Mouse (Mus musculus): ENCODE data around the gene Gtf3c1. TPM values are rescaled to one million over a fixed set of nuclear protein-coding genes. Genes with fewer than 3 reads are reported as not detected.

Gtf3c1 gene
- polyA plus RNA-seq, 1 experiment from 2014 or later: 24.0 TPM

DNA sequence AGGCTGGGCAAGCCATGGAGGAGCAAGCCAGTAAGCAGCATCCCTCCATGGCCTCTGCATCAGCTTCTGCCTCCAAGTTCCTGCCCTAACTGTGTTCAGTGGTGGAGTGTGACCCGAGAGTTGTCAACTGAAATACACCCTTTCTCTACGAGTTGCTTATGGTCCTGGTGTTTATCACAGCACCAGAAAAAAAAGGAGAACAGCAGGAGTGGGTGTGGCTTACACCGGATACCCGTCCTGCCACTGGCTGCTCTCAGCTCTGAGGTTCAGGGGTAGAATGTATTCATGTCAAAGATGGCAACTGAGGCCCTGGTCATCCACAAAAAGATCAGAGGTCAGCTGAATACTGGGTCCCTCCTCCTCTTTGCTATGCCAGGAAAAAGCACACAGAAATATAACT lies 87.5 kb downstream of the Gtf3c1 start:
- H3K27ac ChIP-seq (ENCODE audit: low read length): no peak overlapping the region
- ATAC-seq (ENCODE audit: insufficient read depth, low FRiP score): no peak
- no peaks in the 10 kb centered on the region for H3K9me3 ChIP-seq (replicated peaks; ENCODE audit: control insufficient read depth, low read length)
- H3K4me2 ChIP-seq (ENCODE audit: low read depth, low read length): no peak overlapping the region
- H3K4me3 ChIP-seq (replicated peaks; ENCODE audit: low read length): no peak overlapping the region
- no peaks in the 10 kb centered on the region for H3K27me3 ChIP-seq (ENCODE audit: control insufficient read depth, insufficient read depth, low read length)
- H3K4me1 ChIP-seq (ENCODE audit: control insufficient read depth, insufficient read depth, low read length): no peaks in the 10 kb centered on the region
- no peaks in the 10 kb centered on the region for H3K36me3 ChIP-seq (ENCODE audit: control insufficient read depth, insufficient read depth, low read length)
- 65% methylated on average over 4 of the region's 4 CpGs for WGBS
- H3K9ac ChIP-seq (ENCODE audit: low read length): no peak overlapping the region

DNA sequence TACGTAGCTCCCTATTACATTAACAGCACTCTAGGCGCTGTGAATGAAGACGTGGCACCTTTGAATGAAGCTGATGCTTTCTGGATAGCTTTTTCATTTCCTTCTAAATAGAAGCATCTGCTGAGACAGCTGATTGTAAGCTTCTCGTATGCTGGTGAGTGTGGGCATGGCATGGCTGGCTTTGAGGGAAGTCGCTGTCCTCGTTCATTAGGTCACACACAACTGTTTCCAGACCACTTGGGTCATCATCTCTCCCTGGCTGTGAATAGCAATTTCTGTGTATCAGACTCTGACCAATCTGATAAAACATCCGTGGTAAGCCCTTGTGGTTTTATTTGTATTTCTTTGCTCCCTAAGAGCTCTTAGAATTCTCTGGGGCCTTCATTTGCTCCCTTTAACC lies 89.6 kb downstream of the Gtf3c1 start:
- ATAC-seq (ENCODE audit: insufficient read depth, low FRiP score): no peak
- no peak overlapping the region for H3K4me2 ChIP-seq (ENCODE audit: low read depth, low read length)
- H3K4me1 ChIP-seq (ENCODE audit: control insufficient read depth, insufficient read depth, low read length): no peaks in the 10 kb centered on the region
- no peaks in the 10 kb centered on the region for H3K9me3 ChIP-seq (replicated peaks; ENCODE audit: control insufficient read depth, low read length)
- no peak overlapping the region for H3K9ac ChIP-seq (ENCODE audit: low read length)
- H3K27ac ChIP-seq (ENCODE audit: low read length): no peak overlapping the region
- 78% methylated on average over 7 of the region's 7 CpGs for WGBS
- no peaks in the 10 kb centered on the region for H3K27me3 ChIP-seq (ENCODE audit: control insufficient read depth, insufficient read depth, low read length)
- no peaks in the 10 kb centered on the region for H3K36me3 ChIP-seq (ENCODE audit: control insufficient read depth, insufficient read depth, low read length)
- no peak overlapping the region for H3K4me3 ChIP-seq (replicated peaks; ENCODE audit: low read length)

DNA sequence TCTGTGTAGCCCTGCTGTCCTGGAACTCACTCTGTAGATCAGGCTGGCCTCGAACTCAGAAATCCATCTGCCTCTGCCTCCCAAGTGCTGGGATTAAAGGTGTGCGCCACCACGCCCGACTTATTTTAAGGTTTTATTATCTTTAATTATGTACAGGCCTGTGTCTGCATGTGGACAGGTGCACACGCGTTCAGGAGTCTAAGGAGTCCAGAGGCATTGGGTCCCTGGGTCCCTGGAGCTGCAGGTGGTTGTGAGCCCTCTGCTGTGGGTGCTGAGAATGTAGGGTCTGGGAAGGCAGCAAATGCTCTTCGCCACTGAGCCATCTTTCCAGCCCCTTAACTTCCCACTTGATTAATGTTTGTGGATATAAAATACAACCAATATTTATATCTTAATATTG lies 92.1 kb downstream of the Gtf3c1 start:
- Histone ChIP-seq H3K9me3 (replicated peaks; ENCODE audit: control insufficient read depth, low read length) (no peaks in the 10 kb centered on the region), H3K4me1 (ENCODE audit: control insufficient read depth, insufficient read depth, low read length) (no peaks in the 10 kb centered on the region), H3K36me3 (ENCODE audit: control insufficient read depth, insufficient read depth, low read length) (no peaks in the 10 kb centered on the region), H3K27ac (ENCODE audit: low read length) (no peak overlapping the region), H3K27me3 (ENCODE audit: control insufficient read depth, insufficient read depth, low read length) (no peaks in the 10 kb centered on the region), H3K4me3 (replicated peaks; ENCODE audit: low read length) (no peak overlapping the region), H3K9ac (ENCODE audit: low read length) (no peak overlapping the region), H3K4me2 (ENCODE audit: low read depth, low read length) (no peak overlapping the region)
- 87% methylated on average over 7 of the region's 7 CpGs for WGBS
- ATAC-seq (ENCODE audit: insufficient read depth, low FRiP score): no peak

DNA sequence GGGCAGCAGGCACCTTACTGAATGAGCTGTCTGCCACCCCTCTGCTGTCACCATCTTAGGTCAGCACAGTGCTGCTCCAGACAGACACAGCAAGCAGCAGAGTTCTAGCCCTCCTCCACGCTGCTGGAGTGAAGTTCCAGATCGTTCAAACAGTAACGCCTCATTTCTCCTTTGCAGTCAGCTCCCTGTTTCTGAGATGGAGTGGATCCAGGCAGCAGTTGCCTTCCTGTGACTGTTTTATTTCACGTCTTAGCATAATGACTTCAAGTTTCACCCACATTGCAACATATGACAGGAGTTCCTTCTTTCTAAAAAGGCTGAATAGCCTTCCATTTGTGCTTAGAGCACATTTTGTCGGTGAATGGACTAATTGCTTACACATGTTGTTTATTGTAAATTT lies 94.0 kb downstream of the Gtf3c1 start:
- Histone ChIP-seq H3K27ac (ENCODE audit: low read length) (no peak overlapping the region), H3K4me2 (ENCODE audit: low read depth, low read length) (no peak overlapping the region), H3K27me3 (ENCODE audit: control insufficient read depth, insufficient read depth, low read length) (no peaks in the 10 kb centered on the region), H3K4me1 (ENCODE audit: control insufficient read depth, insufficient read depth, low read length) (no peaks in the 10 kb centered on the region), H3K9ac (ENCODE audit: low read length) (no peak overlapping the region), H3K4me3 (replicated peaks; ENCODE audit: low read length) (no peak overlapping the region), H3K9me3 (replicated peaks; ENCODE audit: control insufficient read depth, low read length) (no peaks in the 10 kb centered on the region), H3K36me3 (ENCODE audit: control insufficient read depth, insufficient read depth, low read length) (no peaks in the 10 kb centered on the region)
- no peak for ATAC-seq (ENCODE audit: insufficient read depth, low FRiP score)
- WGBS: 73% methylated on average over 5 of the region's 5 CpGs

DNA sequence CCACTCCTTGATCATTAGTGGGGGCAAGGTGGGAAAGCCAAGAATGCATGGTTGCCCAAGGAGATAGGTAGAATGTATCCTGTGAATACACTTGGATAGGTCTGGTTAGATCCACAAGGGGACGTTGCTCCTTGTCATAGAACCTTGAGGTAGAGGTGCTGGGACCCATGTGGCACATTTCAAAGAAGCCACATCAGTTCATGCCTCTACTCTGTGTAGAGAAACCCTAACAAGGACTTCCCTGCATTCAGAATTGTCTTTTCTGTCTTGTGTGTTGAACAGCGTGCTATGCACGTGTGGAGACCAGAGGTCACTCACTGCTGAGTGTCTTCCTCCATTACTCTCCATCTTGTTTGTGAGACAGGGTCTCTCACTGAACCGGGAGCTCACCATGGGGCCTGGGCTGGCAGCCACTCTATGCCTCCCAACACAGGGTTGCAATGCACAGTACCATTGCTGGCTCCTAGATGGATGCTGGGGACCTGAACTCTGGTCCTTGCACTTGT lies 99.3 kb downstream of the Gtf3c1 start:
- Histone ChIP-seq H3K27ac (ENCODE audit: low read length) (no peak overlapping the region), H3K36me3 (ENCODE audit: control insufficient read depth, insufficient read depth, low read length) (no peaks in the 10 kb centered on the region), H3K27me3 (ENCODE audit: control insufficient read depth, insufficient read depth, low read length) (no peaks in the 10 kb centered on the region), H3K9ac (ENCODE audit: low read length) (no peak overlapping the region), H3K4me3 (replicated peaks; ENCODE audit: low read length) (no peak overlapping the region), H3K9me3 (replicated peaks; ENCODE audit: control insufficient read depth, low read length) (no peaks in the 10 kb centered on the region), H3K4me2 (ENCODE audit: low read depth, low read length) (no peak overlapping the region), H3K4me1 (ENCODE audit: control insufficient read depth, insufficient read depth, low read length) (no peaks in the 10 kb centered on the region)
- ATAC-seq (ENCODE audit: insufficient read depth, low FRiP score): no peak
- whole genome bisulfite sequencing: 79% methylated on average over 4 of the region's 4 CpGs

DNA sequence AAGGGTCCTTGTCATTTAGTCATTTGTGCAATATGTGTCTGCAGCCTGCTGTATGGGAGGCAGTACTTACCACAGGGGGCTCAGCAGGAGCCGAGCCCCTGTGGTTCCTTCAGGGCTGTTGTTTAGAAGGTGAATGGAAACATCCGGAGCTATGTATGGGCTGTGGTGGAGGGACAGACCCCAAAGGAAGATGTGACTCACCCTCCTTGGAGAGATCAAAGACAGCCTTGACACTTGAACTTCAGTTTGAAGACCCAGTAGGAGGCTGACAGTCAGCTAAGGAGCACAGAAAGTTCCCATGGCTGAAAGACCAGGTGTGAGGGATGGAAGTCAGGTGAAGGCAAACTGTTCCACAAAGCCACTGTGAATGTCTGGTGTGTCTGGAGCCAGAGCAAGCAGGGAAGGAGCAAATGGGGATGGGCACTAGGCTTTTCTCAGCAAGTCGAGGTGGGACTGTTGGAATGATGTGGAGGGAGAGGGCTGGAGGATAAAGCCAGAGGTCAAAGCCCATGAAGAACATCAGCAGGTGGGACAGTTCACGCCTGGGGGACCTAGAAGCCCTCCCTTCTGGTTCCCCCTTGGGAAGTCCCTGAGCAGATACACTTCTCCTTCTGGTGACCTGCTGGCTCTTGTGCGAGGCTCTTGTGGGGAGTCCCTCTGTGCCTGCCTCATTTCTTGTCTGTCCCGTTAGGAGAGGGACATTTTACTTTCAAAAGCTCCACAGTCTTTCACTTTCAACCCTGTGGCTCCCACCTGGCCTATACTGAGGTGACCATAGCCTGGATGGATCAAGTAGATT lies 100.0 kb downstream of the Gtf3c1 start:
- no peak overlapping the region for H3K4me2 ChIP-seq (ENCODE audit: low read depth, low read length)
- no peaks in the 10 kb centered on the region for H3K27me3 ChIP-seq (ENCODE audit: control insufficient read depth, insufficient read depth, low read length)
- no peaks in the 10 kb centered on the region for H3K9me3 ChIP-seq (replicated peaks; ENCODE audit: control insufficient read depth, low read length)
- H3K4me1 ChIP-seq (ENCODE audit: control insufficient read depth, insufficient read depth, low read length): no peaks in the 10 kb centered on the region
- 56% methylated on average over 6 of the region's 6 CpGs for WGBS
- H3K4me3 ChIP-seq (replicated peaks; ENCODE audit: low read length): no peak overlapping the region
- H3K36me3 ChIP-seq (ENCODE audit: control insufficient read depth, insufficient read depth, low read length): no peaks in the 10 kb centered on the region
- no peak overlapping the region for H3K9ac ChIP-seq (ENCODE audit: low read length)
- ATAC-seq (ENCODE audit: insufficient read depth, low FRiP score): no peak
- no peak overlapping the region for H3K27ac ChIP-seq (ENCODE audit: low read length)

DNA sequence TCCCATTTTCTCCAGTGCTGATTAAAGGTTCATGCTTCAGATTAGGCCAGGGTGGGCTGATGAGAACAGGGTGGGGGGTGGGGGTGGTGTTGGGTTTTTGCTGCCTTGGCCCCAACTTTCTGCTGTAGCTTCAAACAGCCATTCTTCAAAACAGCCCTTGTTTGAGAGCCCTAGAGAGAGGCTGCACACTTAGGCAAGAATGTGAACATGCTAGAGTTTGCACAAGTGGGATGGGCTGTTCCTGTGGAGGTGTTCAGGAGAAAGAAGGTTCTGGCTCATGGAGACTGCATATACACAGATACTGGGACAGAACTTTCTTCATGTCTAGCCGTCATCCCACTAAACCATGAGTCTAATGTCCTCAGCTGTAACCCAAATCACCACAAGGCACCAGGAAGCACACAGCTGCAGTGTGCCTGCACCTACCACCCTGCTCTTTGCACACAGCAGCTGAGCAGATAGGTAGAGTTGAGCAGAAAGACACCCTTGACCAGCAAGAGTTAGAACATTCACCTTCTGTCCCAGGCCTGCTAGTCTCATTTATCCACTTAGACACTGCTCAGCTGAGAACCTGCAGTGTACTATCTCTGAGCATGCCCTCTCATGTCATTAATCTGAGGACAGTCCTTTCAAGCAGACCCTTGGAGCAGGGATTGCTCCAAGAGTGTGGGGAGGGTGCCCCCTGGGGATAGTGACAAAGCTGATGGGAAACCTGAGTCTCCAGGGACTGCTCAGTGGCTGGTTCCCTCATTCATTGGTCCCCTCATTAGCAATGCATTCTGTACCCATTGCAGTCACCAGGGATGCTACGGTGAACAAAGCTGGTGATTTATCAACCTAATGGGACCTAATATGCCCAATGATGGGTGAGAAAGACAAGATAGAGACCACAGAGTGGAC lies 101.1 kb downstream of the Gtf3c1 start:
- ATAC-seq (ENCODE audit: insufficient read depth, low FRiP score): no peak; the same call in 1 of the 2 replicates
- Histone ChIP-seq H3K27me3 (ENCODE audit: control insufficient read depth, insufficient read depth, low read length) (no peaks in the 10 kb centered on the region), H3K27ac (ENCODE audit: low read length) (no peak overlapping the region), H3K4me1 (ENCODE audit: control insufficient read depth, insufficient read depth, low read length) (no peaks in the 10 kb centered on the region), H3K36me3 (ENCODE audit: control insufficient read depth, insufficient read depth, low read length) (no peaks in the 10 kb centered on the region), H3K4me3 (replicated peaks; ENCODE audit: low read length) (no peak overlapping the region), H3K9me3 (replicated peaks; ENCODE audit: control insufficient read depth, low read length) (no peaks in the 10 kb centered on the region), H3K9ac (ENCODE audit: low read length) (no peak overlapping the region), H3K4me2 (ENCODE audit: low read depth, low read length) (no peak overlapping the region)
- 72% methylated on average over 2 of the region's 2 CpGs for WGBS

DNA sequence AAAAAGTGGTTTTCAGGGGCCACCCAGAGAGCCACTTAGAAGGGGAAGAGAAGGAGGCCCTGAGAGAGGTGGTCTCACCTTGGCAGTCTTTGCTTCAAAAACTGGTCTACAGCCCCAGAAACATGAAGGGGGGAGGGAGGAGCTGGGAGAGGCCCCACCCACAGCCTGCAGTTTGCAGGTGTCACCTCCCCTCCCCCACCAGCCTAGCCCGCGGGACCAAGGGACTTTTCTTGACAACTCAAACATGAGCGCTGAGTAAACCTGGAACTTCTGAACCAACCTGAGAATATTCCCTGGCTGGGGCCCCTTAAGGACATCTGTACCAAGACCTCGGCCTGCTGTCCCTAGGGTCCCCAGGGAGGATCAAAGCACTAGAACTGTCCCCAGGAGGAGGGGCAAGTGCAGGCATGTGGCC lies 101.8 kb downstream of the Gtf3c1 start:
- Histone ChIP-seq H3K9me3 (replicated peaks; ENCODE audit: control insufficient read depth, low read length) (no peaks in the 10 kb centered on the region), H3K27me3 (ENCODE audit: control insufficient read depth, insufficient read depth, low read length) (no peaks in the 10 kb centered on the region), H3K9ac (ENCODE audit: low read length) (no peak overlapping the region), H3K27ac (ENCODE audit: low read length) (no peak overlapping the region), H3K36me3 (ENCODE audit: control insufficient read depth, insufficient read depth, low read length) (no peaks in the 10 kb centered on the region), H3K4me1 (ENCODE audit: control insufficient read depth, insufficient read depth, low read length) (no peaks in the 10 kb centered on the region), H3K4me2 (ENCODE audit: low read depth, low read length) (no peak overlapping the region), H3K4me3 (replicated peaks; ENCODE audit: low read length) (no peak overlapping the region)
- WGBS: 43% methylated on average over 4 of the region's 4 CpGs
- no peak for ATAC-seq (ENCODE audit: insufficient read depth, low FRiP score)
